Mouse (Mus musculus): ENCODE results near the gene Camta1.

Gene Camta1

DNA sequence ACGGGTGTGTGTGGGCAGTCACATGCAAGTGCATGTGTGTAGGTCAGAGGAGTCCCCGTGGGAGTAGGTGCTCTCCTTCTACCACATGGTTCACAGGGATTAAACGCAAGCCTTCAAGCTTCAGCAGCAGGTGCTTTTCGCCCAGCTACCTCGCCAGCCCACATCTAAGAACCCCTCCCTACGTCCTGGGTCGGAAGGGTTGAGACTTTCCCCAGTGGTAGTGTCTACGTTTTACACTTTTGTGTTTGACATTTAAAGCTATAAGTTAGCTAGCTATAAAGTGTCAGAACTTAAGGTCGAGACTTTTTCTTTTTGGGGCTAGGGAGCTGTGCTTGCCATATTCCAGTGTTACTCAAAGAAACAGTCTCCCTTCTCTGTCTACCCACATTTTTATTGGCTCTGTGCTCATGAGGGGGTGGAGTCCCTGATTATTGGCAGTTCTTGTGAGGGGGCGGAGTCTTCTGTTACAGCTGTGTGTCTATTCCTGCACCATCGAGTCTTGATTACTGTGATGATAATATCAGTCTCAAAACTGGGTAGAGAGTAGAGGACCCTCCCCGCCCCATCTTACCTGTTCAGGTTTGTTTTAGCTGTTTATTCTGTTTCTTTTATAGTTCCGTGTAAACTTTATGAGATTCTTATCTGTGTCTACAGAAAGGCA, 921.6 kb downstream of the Camta1 start:
- peak; percentile 85 for DNase-seq (ENCODE audit: low read depth, low spot score)

DNA sequence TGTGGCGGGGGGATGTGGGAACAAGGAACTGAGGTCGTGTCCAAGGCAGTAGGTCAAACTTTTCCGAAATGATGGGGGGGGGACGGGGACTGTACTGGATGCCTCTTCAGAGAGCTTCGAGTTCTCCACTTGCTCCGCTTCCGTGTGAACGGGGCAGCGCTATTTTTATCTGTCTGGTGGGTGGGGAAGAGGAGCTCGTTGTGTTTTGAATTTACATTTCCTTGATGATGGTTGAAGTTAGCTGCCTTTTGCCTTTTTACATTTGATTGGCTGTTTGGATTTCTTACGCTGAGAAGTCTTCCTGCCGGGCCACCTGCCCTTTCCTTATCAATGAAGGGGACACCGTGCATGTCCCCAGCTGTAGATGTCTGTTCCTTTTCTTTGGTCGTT, 923.6 kb downstream of the Camta1 start:
- DNase-seq (ENCODE audit: low read depth, low spot score), result peak; percentile 79

DNA sequence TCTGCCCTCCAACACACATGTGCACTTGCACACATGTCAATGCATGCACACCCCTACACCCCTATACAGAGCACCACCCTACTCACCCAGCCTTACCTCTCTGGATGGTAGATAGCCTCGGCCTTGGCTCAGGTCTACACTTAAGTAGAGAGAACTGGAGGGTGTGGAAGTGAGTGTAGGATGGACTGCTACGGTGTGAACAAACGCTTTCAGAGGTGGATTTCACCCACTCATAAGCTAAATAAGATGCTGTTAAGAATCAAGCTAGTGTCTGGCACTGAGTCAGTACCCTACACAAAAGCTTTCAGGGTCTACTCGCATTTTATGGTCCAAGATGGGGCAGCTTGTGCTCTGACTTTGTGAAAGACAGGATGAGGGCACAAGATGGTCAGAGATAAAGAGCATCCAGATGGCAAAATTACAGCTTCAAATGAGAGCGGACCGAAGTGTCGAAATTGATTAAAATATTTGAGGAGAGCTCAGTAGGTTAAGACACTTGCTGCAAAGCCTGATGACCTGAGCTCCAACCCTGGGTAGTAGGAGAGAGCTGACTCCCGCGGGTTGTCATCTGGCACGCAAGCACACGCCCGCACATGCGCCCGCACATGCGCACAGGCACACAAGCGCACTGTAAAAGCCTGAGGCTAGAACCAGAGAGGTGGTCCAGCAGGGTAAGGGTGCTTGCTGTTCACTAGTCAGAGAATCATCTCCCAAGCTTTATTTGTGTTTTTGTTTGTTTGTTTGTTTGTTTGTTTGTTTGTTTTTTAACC, 924.2 kb downstream of the Camta1 start:
- DNase-seq (ENCODE audit: low read depth, low spot score), result peak; percentile 77

DNA sequence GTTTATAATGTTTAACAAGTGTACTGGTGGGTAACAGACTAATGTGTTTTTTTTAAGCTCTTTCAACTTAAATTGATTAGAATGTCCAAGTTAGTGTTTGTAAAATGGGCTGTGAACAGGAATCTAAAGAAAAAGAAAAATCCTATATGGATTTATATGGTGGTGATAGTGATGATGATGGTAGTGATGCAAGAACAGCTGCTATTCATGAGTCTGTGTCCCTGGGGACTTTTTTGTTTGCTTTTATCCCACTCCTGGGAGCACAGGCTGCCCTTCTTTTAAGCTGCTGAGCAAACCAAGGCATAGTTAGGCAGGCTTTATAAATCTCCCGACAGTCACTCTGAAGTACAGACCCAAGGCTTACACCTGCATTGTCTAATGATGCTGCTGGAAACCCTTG, 928.2 kb downstream of the Camta1 start:
- no peak for DNase-seq (ENCODE audit: low read depth, low spot score)

DNA sequence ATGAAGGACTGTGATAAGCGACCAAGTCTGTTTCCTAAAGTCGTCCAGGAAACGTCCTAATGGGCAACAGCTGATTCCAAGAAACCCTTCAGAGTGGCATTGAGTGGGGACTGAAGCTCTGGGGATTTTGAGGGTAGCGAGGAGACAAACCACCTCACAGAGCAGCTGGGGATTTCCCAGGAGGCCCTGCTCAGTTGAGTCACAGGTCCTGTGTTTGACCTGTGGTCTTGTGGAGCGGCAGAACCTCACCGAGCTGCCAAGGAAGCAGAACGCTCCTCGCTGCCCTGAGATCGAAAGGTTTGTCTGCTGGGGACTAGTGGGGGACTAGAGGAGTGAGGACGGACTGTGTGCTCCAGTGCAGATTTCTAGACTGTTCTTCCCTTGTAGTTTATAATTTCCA, 933.9 kb downstream of the Camta1 start:
- peak; percentile 75 for DNase-seq (ENCODE audit: low read depth, low spot score)

DNA sequence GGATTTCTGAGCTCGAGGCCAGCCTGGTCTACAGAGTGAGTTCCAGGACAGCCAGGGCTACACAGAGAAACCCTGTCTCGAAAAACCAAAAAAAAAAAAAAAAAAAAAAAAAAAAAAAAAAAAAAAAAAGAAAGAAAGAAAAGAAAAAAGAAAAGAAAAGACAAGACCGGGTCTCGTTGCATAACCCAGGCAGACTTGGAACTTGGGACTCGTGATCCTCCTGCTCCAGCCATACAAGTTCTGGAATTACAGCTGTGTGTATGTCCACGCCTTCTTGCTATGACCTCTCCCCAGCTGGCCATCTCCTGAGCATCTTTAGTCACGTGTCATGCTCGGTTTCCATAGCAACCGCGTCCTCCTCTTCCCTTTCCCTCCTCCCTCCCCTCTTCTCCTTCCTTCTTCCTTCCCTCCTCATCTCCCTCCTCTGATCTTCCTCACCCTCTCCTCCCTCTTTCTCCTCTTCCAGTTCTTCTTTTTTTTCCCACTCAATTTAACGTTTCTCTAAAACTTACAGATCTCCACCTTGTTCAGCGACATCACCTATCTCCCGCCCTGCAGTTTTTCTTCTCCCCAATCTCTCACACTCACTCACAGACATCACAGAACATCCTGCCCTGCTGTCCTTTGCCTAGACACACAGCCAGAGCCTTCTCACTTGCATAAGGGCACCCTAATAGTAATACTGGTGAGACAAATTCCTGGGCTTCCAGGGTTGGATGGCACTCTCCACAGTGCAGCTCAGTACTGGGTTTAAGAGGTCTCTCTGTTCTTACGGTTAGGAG, 934.6 kb downstream of the Camta1 start:
- peak; percentile 76 for DNase-seq (ENCODE audit: low read depth, low spot score)

DNA sequence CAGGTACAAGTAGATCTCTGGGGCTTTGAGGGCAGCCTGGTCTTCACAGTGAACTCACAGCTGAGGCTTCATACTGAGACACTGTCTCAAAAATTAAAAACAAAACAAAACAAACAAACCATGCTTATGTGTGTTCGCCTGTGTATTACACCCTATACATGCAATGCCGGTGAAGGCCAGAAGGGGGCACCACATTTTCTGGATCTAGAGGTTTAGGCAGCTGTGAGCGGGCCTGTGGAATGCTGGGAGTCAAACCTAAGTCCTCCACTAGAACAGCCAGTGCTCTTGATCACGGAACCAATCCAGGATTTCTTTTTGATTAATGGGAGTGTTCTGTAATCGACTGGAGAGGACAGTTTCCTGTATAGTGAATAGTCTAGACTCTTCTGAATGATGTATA, 935.8 kb downstream of the Camta1 start:
- DNase-seq (ENCODE audit: low read depth, low spot score), result peak; percentile 76

DNA sequence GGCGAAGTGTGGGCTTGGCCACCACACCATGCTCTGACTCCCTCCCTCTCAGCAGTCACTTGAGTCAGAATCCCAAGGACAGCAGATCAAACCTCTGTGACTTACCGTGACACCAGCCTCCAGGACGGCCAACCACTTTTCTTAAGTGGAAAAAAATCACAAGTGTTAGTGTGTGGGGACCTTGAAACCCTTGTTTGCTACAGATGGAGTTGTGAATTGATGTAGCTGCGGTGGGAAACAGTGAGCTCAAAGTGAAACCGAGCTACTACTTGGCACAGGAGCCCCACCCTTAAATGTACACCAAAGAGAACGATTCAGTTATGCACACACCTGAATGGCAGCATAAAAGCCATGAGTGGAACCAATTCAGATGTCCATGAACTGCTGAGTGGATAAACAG, 936.7 kb downstream of the Camta1 start:
- peak; percentile 75 for DNase-seq (ENCODE audit: low read depth, low spot score)

DNA sequence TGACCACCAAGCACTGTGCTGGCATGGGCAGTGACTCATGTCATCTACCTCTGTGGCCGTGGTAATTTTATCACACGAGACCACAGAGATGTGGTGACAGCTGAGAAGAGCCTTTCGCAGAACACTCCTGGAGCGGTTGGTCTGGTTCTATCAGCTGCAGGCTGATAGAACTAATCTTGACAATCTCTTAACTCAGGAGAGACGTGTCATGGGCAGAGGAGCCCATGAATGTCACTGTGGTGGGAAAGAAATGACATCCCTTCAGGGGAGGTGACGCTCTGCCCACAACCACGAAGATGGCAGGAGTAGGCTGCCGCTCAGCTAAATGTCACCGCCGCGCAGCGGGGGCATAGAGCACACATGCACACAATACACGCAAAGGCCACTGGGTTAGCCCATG, 937.4 kb downstream of the Camta1 start:
- DNase-seq (ENCODE audit: low read depth, low spot score), result peak; percentile 82

DNA sequence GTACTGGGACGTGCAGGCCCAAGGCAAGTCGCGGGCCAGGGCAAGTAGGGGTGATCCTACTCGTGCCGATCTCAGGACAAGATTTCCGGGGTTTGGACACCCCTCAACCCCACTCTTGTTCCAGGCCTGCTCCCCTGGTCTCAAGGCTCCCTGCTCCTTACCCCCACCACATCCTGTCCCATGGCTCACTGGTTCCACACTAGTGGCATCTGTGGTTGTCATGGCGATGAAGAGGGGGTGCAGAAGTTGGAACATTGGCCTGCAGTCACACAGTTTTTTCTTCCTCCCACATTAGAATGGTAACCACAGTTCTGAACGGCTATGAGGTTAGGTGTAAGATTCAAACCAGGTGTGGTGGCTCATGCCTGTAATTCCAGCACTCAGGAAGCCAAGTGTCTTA, 940.5 kb downstream of the Camta1 start:
- peak; percentile 74 for DNase-seq (ENCODE audit: low read depth, low spot score)

DNA sequence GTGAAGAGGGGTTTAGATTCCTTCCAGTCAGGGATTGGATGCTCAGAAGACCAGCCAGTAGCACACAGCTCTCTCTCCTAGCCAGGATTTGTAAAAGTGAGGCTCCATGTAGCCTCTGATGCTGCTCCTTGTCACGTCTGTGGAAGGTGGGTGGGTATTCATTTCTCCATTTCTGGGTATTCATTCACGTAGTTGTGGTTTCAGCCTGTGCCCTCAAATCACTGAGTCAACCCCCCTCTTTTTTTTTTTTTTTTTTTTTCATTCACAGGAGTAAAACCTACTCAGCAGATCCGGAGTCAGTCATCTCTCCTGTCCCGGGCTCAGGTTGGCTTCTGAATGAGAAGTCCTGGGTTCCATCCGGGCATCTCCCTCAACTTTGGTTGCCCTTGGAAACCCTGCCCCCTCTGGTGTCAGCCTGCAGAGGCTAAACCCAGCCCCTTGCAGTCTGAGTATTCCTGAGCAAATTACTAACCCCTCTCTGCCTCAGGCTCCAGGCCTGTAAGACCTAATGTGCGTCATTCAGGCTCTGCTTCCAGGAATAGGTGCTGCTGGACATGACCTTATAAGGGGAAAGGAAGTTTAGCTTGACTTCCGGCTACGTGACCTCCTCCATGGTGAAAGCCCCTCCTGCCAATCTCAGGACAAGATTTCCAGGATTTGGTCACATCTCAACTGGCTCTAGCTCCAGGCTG, 944.2 kb downstream of the Camta1 start:
- DNase-seq (ENCODE audit: low read depth, low spot score), result peak; percentile 63

DNA sequence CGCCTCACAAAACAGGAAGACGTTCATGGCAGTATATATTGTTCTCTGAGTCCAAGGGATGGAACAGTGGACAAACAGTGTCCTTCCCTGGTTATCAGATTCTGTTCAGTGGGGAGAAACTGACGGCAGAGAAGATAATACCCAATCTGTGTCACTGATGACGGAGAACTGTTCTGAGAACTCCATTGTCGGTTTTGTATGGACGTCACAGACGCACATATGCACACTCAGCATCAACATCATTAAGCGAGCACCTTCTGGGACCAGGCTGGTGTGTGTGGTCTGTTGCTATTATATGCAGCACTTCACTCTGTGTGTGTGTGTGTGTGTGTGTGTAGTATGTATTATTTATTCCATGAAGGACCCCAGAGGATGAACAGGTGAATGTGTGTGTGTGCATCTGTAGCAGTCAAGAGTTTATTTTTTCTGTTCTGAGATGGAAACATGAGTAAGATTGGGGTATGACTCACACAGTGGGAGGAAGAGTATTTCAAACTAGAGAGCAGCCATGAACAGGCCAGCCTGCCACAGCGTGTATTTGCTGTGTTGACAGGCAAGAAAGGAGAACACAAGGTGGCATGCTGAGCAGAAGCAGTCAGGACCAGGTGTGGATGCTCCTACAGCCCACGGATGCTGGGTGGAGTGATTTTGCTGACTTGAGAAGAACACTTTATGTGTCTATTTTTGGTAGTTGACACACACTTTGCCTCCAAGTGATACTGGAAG, 946.3 kb downstream of the Camta1 start:
- DNase-seq (ENCODE audit: low read depth, low spot score), result peak; percentile 89

DNA sequence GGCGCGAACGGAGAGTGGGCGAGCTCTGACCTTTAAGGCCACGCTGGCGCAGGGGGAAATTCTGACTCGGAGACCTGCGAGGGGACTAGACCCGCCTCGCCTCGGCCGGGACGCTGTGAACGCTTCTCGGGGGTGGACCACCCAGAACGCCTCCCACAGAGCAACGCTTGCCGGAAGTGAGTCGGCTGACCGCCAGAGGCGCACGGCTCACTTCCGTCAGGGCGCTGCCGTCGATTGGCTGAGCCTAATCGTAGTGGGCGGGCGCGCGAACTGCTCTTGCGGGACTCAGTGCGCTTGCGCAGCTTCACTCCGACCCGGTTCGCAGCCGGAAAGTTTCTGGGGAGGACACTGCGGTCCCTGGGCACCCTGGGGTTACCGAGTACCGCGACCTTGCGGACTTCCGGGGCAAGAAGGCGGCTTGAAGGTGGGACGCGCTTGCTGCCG, 947.4 kb downstream of the Camta1 start, which contains the start of the genes Park7 and Tnfrsf9:
Gene Park7, minus strand, starts transcription at position 148 of the 444 bp plus-strand sequence.
Gene Tnfrsf9, plus strand, starts transcription at position 273 of the 444 bp plus-strand sequence.
- peak; percentile 99 for DNase-seq (ENCODE audit: low read depth, low spot score)

DNA sequence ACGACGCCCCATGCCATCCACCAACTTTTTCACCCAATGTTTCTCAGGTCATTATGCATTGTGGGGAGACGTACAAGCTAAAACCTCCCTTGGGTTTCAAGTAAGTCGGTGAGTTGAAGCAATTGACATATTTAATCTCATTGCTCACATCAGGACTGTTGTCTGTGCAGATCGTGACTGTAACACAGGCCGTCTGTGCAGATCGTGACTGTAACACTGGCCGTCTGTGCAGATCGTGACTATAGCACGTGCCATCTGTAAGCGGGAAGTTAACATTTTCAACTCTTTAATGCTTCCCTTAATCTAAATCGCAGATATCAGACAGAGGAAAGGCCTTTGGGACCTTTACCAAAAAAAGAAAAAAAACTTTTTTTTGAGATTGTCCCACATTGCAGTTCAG, 947.9 kb downstream of the Camta1 start:
- DNase-seq (ENCODE audit: low read depth, low spot score), result peak; percentile 60

DNA sequence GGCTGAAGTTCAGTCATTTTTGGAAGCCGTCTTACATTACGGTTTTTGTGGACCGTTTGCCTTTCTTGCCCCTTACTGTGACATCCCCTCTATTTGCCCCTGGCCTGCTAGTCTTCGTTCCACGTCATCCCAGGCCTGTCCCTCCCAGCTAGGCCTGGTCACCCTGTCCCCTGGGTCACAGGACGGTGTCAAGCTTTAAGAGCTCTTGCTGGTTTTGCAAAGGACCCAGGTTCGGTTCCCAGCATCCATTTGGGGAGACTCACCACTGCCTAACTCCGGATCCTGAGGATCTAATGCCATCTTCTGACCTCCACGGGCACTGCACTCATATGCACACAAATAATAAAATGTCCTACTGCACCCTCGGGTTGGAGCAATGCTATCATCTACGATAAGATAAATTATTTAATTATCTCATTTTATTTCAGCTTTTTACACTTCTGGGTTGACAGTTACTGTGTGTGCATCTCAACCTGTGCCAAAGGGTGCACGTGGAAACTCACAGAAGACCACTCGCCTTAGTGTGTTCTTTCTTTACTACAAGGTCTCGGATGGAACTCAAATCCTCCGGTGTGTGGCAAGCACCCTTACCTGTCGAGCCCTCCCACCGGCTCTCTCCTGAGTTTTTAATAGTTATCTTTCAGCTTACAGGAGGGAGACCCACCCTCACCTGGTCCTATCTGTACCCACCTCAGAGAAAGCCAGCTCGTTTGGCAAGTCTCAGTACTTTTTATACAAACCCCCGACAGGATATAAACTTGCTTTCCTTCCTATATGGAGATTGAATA, 951.3 kb downstream of the Camta1 start:
- no peak for DNase-seq (ENCODE audit: low read depth, low spot score)

DNA sequence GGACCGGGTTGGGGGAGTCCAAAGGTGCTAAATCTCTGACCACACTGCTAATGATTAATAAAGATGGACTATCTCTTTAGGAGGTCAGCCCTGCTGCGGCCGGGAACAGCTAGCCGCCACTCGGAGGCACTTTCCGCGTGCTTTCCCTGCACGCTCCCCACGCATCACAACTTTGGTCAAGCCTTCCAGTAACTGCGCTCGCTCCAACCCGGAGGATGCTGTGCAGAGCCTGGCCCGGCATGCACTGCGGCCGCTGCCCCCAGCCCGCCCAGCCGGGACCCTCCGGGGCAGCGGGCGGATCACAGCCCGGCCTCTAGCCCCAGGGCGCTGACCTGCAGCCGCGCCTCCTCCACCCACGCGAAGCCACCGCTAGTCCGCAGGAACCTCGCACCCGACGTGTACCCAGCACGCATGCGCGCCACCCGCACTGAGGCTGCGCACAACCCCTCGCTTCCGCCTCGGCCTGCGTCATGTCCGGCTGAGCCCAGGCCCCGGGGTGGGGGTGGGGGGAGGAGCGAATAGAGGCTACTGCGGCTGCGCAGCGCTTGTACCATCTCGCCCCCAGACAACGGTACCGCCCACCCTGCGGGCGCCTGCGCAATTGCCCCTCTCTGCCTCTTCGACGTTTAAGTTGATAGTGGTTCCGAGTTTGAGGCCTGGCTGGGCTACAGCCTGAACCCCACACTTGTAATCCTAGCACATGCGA, 952.1 kb downstream of the Camta1 start:
- DNase-seq (ENCODE audit: low read depth, low spot score), result peak; percentile 100

DNA sequence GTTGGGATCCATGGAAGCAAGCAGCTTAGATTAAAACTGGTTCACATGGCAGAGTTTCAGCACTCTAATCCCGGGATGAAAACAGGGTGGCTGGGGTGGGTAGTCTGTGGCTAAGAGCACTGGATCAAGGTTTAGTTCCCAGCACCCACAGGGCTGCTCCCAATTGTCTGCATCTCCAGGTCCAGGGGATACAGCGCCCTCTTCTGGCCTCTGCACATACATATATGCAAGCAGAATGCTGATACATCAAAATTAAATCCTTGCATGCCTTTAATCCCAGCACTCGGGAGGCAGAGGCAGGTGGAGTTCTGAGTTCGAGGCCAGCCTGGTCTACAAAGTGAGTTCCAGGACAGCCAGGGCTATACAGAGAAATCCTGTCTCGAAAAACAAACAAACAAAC, 953.2 kb downstream of the Camta1 start:
- peak; percentile 64 for DNase-seq (ENCODE audit: low read depth, low spot score)

DNA sequence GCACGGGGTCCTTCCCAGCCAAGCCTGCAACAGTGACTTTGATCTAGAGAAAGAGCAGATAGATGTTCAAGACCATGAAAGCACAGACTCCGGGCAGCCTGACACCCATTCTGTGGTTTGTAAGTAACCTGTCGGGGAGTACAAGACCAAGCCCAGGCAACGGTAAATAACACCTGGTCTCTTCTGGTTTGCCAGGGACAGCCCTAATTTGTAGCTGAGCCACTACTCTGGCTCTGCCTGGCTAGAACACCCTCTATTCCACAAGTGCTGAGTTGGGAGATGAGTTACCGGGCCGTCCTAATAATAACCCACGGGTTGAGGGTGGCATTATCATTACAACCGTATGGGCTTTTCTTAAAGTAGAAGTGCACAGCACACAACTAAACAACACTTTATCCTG, 954.6 kb downstream of the Camta1 start:
- no peak for DNase-seq (ENCODE audit: low read depth, low spot score)

DNA sequence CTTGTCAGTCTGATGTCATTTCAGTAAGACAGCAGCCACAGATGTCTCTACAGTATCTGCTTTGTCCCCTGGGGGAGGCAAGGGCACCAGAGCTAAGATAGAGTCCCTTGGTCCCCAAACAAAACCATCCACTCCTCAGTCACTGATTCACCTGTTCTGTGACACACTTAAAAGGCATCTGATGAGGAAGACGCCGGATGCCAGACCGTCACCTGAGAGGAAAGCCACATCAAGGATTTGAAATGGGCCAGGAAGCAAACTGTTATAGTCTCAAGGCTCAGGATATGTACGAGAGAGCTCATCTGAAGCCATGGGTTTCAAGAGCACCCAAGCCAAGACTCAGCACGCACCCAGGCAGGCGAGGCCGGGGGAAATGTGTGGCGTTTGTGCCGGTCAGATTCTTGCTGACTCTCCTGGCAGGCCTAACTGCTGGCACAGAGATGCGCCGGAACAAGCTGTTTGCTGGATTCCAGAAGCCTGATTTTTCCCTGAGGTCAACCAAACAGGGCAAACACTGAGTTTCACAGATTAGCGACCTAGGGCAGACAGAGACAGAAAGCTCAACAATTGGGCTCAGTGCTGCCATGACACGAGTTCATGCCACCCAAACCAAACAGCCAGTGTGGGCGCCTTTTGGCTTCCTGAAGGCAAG, 958.5 kb downstream of the Camta1 start:
- DNase-seq (ENCODE audit: low read depth, low spot score), result no peak

All from CD4-positive, CD25-positive, alpha-beta regulatory T cell, adult 2 months (primary cell).